Mouse (Mus musculus): ENCODE measurements around the gene Tmem218. TPM values are rescaled to one million over a fixed set of nuclear protein-coding genes. Genes with fewer than 3 reads are reported as not detected.
A peak's percentile ranks its signal among the peaks of the same experiment; 100 is the strongest.

Gene Tmem218
- total RNA-seq (2015; ENCODE audit: low replicate concordance) (2.5 TPM in 1 of 2 replicates, not detected in the other), total RNA-seq (2017; ENCODE audit: low replicate concordance) (0.42 and 0.68 TPM in 2 replicates)

- ATAC-seq (replicated peaks; ENCODE audit: low FRiP score, poor library complexity, severe bottlenecking): peak; percentile 99
Measured at GRCm38 (mm10) chr9:37207929-37208411, at the start of gene Tmem218. Tmem218 (plus strand) TSS chr9:37208223.

GRCm38 (mm10) chr9:37160686-37161085 is 47.3 kb upstream of the Tmem218 start:
- ATAC-seq (replicated peaks; ENCODE audit: low FRiP score, poor library complexity, severe bottlenecking): no peak

GRCm38 (mm10) chr9:37166899-37167298 is 41.1 kb upstream of the Tmem218 start:
- ATAC-seq (replicated peaks; ENCODE audit: low FRiP score, poor library complexity, severe bottlenecking): no peak

GRCm38 (mm10) chr9:37173376-37173775 is 34.6 kb upstream of the Tmem218 start:
- ATAC-seq (replicated peaks; ENCODE audit: low FRiP score, poor library complexity, severe bottlenecking): no peak

- no peak for ATAC-seq (replicated peaks; ENCODE audit: low FRiP score, poor library complexity, severe bottlenecking)
Measured at GRCm38 (mm10) chr9:37176002-37176401, 32.0 kb upstream of the Tmem218 start.

- ATAC-seq (replicated peaks; ENCODE audit: low FRiP score, poor library complexity, severe bottlenecking): no peak
Measured at GRCm38 (mm10) chr9:37177107-37177506, 30.9 kb upstream of the Tmem218 start.

- ATAC-seq (replicated peaks; ENCODE audit: low FRiP score, poor library complexity, severe bottlenecking): no peak
Measured at GRCm38 (mm10) chr9:37177551-37177950, 30.5 kb upstream of the Tmem218 start.

- ATAC-seq (replicated peaks; ENCODE audit: low FRiP score, poor library complexity, severe bottlenecking): no peak
Measured at GRCm38 (mm10) chr9:37178911-37179310, 29.1 kb upstream of the Tmem218 start.

- no peak for ATAC-seq (replicated peaks; ENCODE audit: low FRiP score, poor library complexity, severe bottlenecking)
Measured at GRCm38 (mm10) chr9:37179596-37179995, 28.4 kb upstream of the Tmem218 start.

- ATAC-seq (replicated peaks; ENCODE audit: low FRiP score, poor library complexity, severe bottlenecking): no peak
Measured at GRCm38 (mm10) chr9:37181596-37181995, 26.4 kb upstream of the Tmem218 start.

GRCm38 (mm10) chr9:37183176-37183575 is 24.8 kb upstream of the Tmem218 start:
- no peak for ATAC-seq (replicated peaks; ENCODE audit: low FRiP score, poor library complexity, severe bottlenecking)

GRCm38 (mm10) chr9:37187407-37187806 is 20.6 kb upstream of the Tmem218 start:
- ATAC-seq (replicated peaks; ENCODE audit: low FRiP score, poor library complexity, severe bottlenecking): no peak

GRCm38 (mm10) chr9:37188024-37188423 is 20.0 kb upstream of the Tmem218 start:
- ATAC-seq (replicated peaks; ENCODE audit: low FRiP score, poor library complexity, severe bottlenecking): no peak

- ATAC-seq (replicated peaks; ENCODE audit: low FRiP score, poor library complexity, severe bottlenecking): no peak
Measured at GRCm38 (mm10) chr9:37197067-37197466, 11.0 kb upstream of the Tmem218 start.

GRCm38 (mm10) chr9:37200414-37200813 is 7.6 kb upstream of the Tmem218 start:
- ATAC-seq (replicated peaks; ENCODE audit: low FRiP score, poor library complexity, severe bottlenecking): no peak

GRCm38 (mm10) chr9:37203884-37204283 is 4.1 kb upstream of the Tmem218 start:
- no peak for ATAC-seq (replicated peaks; ENCODE audit: low FRiP score, poor library complexity, severe bottlenecking)

- no peak for ATAC-seq (replicated peaks; ENCODE audit: low FRiP score, poor library complexity, severe bottlenecking)
Measured at GRCm38 (mm10) chr9:37213060-37213738, 5.2 kb downstream of the Tmem218 start.

- ATAC-seq (replicated peaks; ENCODE audit: low FRiP score, poor library complexity, severe bottlenecking): no peak
Measured at GRCm38 (mm10) chr9:37214327-37215060, 6.5 kb downstream of the Tmem218 start.

- no peak for ATAC-seq (replicated peaks; ENCODE audit: low FRiP score, poor library complexity, severe bottlenecking)
Measured at GRCm38 (mm10) chr9:37220755-37221154, 12.7 kb downstream of the Tmem218 start.

- no peak for ATAC-seq (replicated peaks; ENCODE audit: low FRiP score, poor library complexity, severe bottlenecking)
Measured at GRCm38 (mm10) chr9:37225581-37225980, 17.6 kb downstream of the Tmem218 start.

- ATAC-seq (replicated peaks; ENCODE audit: low FRiP score, poor library complexity, severe bottlenecking): 0 out of 2 replicates have a peak, but pooled peaks have one; percentile 60
Measured at GRCm38 (mm10) chr9:37229880-37230325, 21.9 kb downstream of the Tmem218 start.

Data from erythroblast, adult 5-6 weeks (primary cell).